Mouse (Mus musculus) erythroblast, embryonic 14.5 days (primary cell): ENCODE data around the gene Ptma. TPM values are rescaled to one million over a fixed set of nuclear protein-coding genes. Genes with fewer than 3 reads are reported as not detected.
A peak's percentile ranks its signal among the peaks of the same experiment; 100 is the strongest.

ENCODE experiments used
- H3K27me3 ChIP-seq: 2 replicates; pipeline ENCODE4 v1.6.1; 2012; ENCODE audit warnings: inconsistent platforms; ENCODE audit not compliant: control insufficient read depth
- H3K36me3 ChIP-seq: 2 replicates; pipeline ENCODE4 v1.6.1; 2012; ENCODE audit warnings: mild to moderate bottlenecking, inconsistent platforms; ENCODE audit not compliant: control insufficient read depth
- H3K4me1 ChIP-seq: 2 replicates; pipeline ENCODE4 v1.6.1; 2012; ENCODE audit warnings: inconsistent platforms; ENCODE audit not compliant: control insufficient read depth
- H3K4me3 ChIP-seq: replicated peaks from 2 replicates; pipeline ENCODE3; 2012; ENCODE audit warnings: moderate library complexity, mild to moderate bottlenecking, inconsistent platforms
- H3K9me3 ChIP-seq: 2 replicates; pipeline ENCODE4 v1.6.1; 2012; ENCODE audit warnings: low read length, inconsistent platforms, mixed read lengths; ENCODE audit not compliant: control insufficient read depth
- GATA1 ChIP-seq: IDR thresholded peaks from 2 replicates; pipeline ENCODE4 v1.6.1; 2012; ENCODE audit warnings: low read length, inconsistent platforms, mixed read lengths
- TAL1 ChIP-seq: IDR thresholded peaks from 3 replicates; pipeline ENCODE4 v1.6.1; 2012; ENCODE audit warnings: low read length, inconsistent platforms, mixed read lengths
- polyA plus RNA-seq: library from polyadenylated mRNA; stranded (reverse); fragments of >175 nt; gene quantifications from 2 replicates; pipeline ENCODE4 v1.2.3, GENCODE M21; 2012

The Ptma gene
- polyA plus RNA-seq, 1 experiment, result 597 TPM

DNA sequence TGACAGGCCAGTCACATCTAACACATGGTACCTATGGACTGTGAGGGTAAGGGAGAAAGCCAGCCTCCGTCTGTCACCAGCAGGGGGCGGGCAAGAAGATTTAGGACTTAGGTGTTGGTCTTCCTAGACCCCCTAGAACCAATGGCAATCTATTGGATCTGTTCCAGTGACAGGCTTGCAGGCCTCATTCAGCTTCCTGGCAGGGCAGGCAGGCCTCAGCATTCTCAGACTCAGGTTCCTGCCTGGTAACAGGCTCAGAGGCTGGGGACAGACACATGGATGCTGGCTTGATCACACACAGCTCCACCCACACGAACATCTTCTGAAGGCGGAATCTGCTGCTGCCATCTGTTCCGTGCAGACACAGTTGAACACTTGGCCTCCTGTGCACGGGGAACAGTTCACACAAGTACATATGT, 25.4 kb upstream of the Ptma start:
- Histone ChIP-seq H3K36me3 (no peaks in the 10 kb centered on the region), H3K4me3 (peak overlapping the region; percentile 10), H3K9me3 (no peaks in the 10 kb centered on the region), H3K4me1 (peaks cover 74% of the 10 kb centered on the region), H3K27me3 (peaks cover 26% of the 10 kb centered on the region)
- TF ChIP-seq TAL1 (no peak), GATA1 (no peak)

DNA sequence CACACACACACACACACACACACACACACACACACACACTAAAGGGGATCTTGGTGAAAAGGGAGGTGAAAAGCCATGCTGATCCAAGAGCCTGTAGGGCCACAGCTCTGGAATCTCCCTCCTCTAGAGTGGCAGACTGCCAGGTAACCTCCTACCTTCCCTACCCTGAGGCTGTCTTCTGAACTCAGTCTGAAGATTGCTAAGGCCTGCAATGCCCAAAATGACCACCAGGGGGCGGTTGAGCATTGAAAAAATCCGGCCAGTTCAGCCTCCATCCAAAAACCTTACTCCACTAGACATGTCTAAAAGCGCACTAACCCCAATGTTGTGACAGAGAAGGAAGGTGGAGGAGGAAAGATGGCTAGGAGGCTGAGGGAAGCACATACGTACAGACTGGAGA, 25.0 kb upstream of the Ptma start:
- TF ChIP-seq TAL1, result no peak
- no peak for TF ChIP-seq GATA1
- H3K9me3 ChIP-seq, result no peaks in the 10 kb centered on the region
- peaks cover 78% of the 10 kb centered on the region for H3K4me1 ChIP-seq
- peaks cover 26% of the 10 kb centered on the region for H3K27me3 ChIP-seq
- H3K36me3 ChIP-seq, result no peaks in the 10 kb centered on the region
- no peak overlapping the region for H3K4me3 ChIP-seq

DNA sequence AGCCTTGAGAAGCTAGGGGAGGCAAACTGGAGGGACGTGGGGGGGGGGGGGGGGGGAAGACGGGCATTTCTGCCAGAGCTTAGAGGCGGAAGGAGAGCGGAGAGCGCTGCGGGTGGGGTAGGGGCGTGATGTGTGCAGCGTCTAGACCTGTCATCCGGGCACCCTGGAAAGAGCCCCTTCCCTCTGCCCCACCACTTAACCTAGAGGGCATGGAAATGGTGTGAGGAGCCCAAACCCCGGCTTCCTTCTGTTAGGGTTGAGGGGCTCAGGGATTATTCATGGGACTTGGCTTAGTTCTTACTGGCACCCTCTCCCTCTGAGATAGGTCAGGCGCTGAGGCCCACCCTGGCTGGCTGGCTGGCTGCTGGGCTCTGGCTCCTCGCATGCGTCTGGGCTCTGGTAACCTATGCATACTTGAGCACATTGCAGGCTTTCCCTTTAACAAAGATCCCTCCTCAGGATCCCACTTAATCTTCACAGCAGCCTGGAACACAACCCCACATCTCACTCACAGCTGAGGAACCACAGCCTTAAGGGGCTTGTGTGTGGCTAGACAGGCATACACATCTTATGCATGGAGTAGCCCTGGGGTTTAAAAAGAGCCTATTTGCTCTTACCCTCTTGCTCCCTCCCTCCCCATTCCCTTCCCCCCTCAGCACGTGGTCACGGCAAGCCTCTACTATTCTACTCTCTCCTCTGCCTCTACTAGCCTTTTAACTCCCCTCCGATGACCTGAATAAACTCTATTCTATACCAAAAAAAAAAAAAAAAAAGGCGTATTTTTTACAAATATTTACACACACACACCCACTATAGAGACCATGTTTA, 24.1 kb upstream of the Ptma start:
- Histone ChIP-seq H3K4me1 (peaks cover 77% of the 10 kb centered on the region), H3K36me3 (no peaks in the 10 kb centered on the region), H3K9me3 (no peaks in the 10 kb centered on the region), H3K27me3 (peaks cover 26% of the 10 kb centered on the region), H3K4me3 (no peak overlapping the region)
- TF ChIP-seq TAL1, result no peak
- TF ChIP-seq GATA1, result no peak

DNA sequence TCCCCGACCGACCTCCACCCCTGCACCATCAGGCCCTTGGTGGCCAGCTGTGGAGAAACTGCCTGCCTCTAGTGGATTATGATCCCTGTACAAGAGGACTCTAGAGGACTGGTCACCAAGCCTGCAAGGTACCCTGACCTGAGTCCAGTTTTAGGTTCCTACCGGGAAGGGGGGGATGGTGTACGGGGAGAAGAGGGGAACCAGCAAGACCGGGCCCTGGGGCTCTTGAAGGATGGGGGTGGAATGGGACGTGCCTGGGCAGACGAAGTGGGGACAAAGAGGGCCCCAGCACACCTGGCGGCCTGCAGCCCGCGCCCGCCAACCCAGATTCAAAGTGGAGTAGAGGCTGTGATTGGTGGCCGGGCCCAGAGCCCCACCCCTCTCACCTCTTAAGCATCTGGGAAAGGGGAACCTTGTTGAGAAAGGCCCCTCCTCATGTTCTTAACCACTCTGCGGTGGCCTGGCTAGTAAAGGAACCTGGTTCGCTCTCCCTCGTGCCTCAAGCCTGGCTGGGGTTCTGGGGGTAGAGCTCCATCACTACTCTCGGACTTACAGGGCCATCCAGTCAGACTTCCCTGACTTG, 23.3 kb upstream of the Ptma start:
- H3K36me3 ChIP-seq, result no peaks in the 10 kb centered on the region
- H3K9me3 ChIP-seq, result no peaks in the 10 kb centered on the region
- peaks cover 69% of the 10 kb centered on the region for H3K4me1 ChIP-seq
- H3K4me3 ChIP-seq, result peak overlapping the region; percentile 64
- TF ChIP-seq GATA1 (no peak), TAL1 (no peak)
- peaks cover 26% of the 10 kb centered on the region for H3K27me3 ChIP-seq

DNA sequence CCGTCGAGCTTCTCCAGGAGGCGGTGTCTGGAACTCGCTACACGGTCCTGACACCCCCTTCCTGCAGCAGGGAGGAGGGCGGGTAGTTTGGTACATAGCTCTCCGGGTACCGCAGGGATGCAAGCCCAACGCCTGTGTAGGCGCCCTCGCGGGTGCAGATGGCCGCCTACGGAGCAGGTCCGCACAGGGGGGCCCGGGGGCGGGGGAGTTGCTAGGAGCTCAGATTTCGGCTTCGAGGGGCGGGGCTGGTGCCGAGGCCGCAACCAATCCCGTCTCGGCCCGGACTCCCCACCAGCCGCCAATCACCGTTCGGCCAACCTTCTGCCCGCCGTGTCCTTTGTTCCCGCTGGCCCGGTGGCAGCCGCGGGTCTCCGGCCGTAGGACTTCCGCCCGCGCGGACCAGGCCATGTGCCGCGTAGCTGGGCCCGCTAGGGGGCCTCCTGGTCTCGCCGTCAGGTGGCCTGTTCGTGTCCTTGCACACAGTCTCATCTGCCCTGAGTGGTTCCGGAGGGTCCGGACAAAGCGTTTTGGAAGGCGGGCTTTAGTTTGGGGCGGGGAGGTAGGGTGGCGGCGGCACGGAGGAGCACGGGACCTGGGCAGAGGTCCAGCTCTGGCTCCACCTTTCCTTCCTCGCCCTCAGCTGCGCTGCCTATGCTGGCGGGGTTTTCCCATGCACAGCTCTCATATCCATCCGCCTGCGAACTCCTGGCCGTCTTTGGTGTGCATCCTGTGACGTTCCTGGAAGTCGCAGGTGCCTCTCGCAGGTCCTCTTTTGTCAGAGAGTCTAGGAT, 22.4 kb upstream of the Ptma start:
- no peaks in the 10 kb centered on the region for H3K9me3 ChIP-seq
- H3K4me1 ChIP-seq, result peaks cover 68% of the 10 kb centered on the region
- H3K27me3 ChIP-seq, result peaks cover 26% of the 10 kb centered on the region
- no peak for TF ChIP-seq GATA1
- no peak for TF ChIP-seq TAL1
- H3K36me3 ChIP-seq, result no peaks in the 10 kb centered on the region
- peak overlapping the region; percentile 64 for H3K4me3 ChIP-seq

DNA sequence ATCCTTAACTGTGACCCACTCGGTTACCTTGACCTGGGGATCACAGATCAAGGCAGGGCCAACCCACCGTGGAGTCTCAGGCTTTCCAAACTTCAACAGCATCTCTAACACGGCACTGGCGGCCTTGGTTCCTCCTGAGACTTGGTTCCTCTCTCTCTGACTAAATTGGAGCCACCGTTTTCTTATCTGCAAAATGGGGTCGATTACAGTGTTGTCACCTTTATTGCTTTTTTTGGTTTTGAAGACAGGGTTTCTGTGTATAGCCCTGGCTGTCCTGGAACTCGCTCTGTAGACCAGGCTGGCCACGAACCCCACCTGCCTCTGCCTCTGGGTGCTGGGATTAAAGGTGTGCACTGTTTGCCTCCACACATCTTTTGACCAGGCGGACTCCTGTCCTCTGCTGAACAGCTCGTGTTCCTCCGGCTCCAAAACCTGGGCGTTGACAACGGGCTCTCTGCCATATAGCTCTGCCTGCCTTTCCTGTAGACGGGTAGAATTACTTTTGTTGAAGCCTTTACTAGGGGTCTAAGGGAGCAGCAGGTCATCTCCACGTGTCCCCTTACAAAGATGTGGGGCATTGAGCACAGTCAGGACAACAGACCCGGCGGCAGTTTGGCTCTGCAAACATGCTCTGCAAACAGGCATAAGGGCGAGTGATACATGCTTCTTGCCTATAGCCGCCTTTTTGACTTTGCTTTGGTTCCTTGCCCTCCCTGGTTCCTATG, 21.7 kb upstream of the Ptma start:
- peaks cover 73% of the 10 kb centered on the region for H3K4me1 ChIP-seq
- H3K9me3 ChIP-seq, result no peaks in the 10 kb centered on the region
- H3K4me3 ChIP-seq, result peak overlapping the region; percentile 64
- H3K27me3 ChIP-seq, result peaks cover 26% of the 10 kb centered on the region
- H3K36me3 ChIP-seq, result no peaks in the 10 kb centered on the region
- TF ChIP-seq GATA1 (no peak), TAL1 (no peak)

DNA sequence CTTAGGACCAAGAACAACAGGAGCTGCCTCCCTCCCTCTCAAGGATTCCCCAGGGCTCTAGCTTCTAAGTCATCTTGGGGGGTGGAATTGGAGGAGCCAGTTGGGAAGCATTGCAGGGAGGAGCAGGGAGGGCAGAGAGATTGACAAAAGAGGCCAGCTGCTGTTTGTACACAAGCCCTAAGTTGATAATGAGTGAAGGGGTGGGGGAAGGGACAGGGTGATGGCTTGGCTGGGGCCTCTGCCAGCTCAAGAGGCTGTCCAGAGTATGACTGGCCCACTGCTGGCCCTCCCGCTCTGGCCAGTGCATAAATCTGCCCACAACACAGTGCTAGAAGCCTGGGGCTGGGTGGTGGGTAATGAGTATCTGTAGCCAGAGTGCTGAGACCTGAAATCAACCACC, 21.1 kb upstream of the Ptma start:
- H3K27me3 ChIP-seq, result peaks cover 26% of the 10 kb centered on the region
- H3K4me1 ChIP-seq, result peaks cover 72% of the 10 kb centered on the region
- TF ChIP-seq GATA1 (no peak), TAL1 (no peak)
- H3K9me3 ChIP-seq, result no peaks in the 10 kb centered on the region
- H3K36me3 ChIP-seq, result no peaks in the 10 kb centered on the region
- no peak overlapping the region for H3K4me3 ChIP-seq

DNA sequence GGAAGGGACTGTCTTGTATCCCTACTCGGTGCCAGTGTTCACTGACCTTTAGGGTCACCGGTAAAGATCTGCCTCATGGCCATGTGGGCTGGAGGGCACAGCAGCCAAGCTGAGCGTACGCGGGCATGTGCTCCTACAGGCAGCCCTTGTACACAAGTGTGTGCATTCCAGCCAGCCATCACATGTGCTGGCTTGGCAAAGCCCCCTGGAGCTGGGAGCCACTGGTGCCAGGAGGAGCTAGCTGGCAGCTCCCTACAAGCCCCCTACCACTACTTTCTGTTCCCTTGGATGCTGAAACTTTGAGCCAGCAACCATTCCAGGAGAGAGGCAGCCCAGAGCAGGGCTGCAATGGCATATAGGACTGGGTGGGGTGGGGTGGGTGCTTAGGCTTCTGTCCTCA, 20.1 kb upstream of the Ptma start:
- no peak overlapping the region for H3K4me3 ChIP-seq
- H3K4me1 ChIP-seq, result peaks cover 69% of the 10 kb centered on the region
- peaks cover 26% of the 10 kb centered on the region for H3K27me3 ChIP-seq
- H3K36me3 ChIP-seq, result no peaks in the 10 kb centered on the region
- no peak for TF ChIP-seq TAL1
- no peak for TF ChIP-seq GATA1
- H3K9me3 ChIP-seq, result no peaks in the 10 kb centered on the region

DNA sequence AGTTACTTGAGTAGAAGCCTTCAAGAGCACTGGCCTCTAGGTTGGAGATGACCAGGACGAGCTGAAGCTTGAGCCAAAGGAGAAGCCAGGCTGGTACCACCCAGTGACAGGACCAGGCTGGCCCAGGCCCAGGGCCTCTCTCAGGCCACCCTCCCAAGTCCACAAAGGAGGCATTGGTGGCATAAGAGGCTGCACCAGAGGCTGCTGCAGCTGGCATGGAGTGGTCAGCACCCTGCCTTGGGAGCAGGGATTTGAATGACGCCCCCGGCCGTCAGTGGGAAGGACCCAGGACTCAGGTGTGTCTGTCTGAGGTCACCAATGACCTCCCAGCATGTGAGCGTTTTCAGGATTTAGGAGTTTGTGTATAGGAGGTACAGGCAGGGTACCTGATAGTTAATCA, 18.7 kb upstream of the Ptma start:
- no peaks in the 10 kb centered on the region for H3K9me3 ChIP-seq
- H3K36me3 ChIP-seq, result no peaks in the 10 kb centered on the region
- TF ChIP-seq TAL1 (no peak), GATA1 (no peak)
- peaks cover 17% of the 10 kb centered on the region for H3K27me3 ChIP-seq
- peaks cover 66% of the 10 kb centered on the region for H3K4me1 ChIP-seq
- H3K4me3 ChIP-seq, result no peak overlapping the region
